Mouse (Mus musculus) forebrain, embryonic 12.5 days (tissue): ENCODE data around the gene Ccnd3. TPM values are rescaled to one million over a fixed set of nuclear protein-coding genes. Genes with fewer than 3 reads are reported as not detected.
A peak's percentile ranks its signal among the peaks of the same experiment; 100 is the strongest.
"Not testable (repeated sequence)": the region's sequence is repeated elsewhere in the genome, so short reads cannot be mapped to it uniquely, and the experiment has no call there.

Experiments used
- ATAC-seq: fragments of 200-750 bp; cut with Nextera tagmentation; 2 replicates; pipeline ENCODE4 v1.8.0; 2017; ENCODE audit warnings: moderate TSS enrichment; ENCODE audit not compliant: low FRiP score
- H3K27ac ChIP-seq: fragments of 300-500 bp; sonication (generic); 2 replicates; pipeline ENCODE4 v1.5.1; 2016; ENCODE audit warnings: mild to moderate bottlenecking
- H3K27me3 ChIP-seq: fragments of 300-500 bp; sonication (generic); 2 replicates; pipeline ENCODE4 v1.6.1; 2016; ENCODE audit warnings: mild to moderate bottlenecking
- H3K36me3 ChIP-seq: fragments of 300-500 bp; sonication (generic); replicated peaks from 2 replicates; pipeline ENCODE4 v1.6.1; 2016; ENCODE audit warnings: mild to moderate bottlenecking
- H3K4me1 ChIP-seq: fragments of 300-500 bp; sonication (generic); 2 replicates; pipeline ENCODE4 v1.6.1; 2016
- H3K4me2 ChIP-seq: fragments of 300-500 bp; sonication (generic); 2 replicates; pipeline ENCODE4 v1.6.1; 2016; ENCODE audit warnings: mild to moderate bottlenecking, moderate library complexity
- H3K4me3 ChIP-seq: fragments of 300-500 bp; sonication (generic); replicated peaks from 2 replicates; pipeline ENCODE4 v1.5.1; 2016; ENCODE audit warnings: mild to moderate bottlenecking
- H3K9ac ChIP-seq: fragments of 300-500 bp; sonication (generic); 2 replicates; pipeline ENCODE4 v1.6.1; 2016; ENCODE audit warnings: mild to moderate bottlenecking
- H3K9me3 ChIP-seq: fragments of 300-500 bp; sonication (generic); 2 replicates; pipeline ENCODE4 v1.6.1; 2016
- WGBS: fragments of 180-500 bp; shearing (Covaris S2); methylation state at CpG from one replicate; pipeline ENCODE4 v1.1.7; 2016; 5-methylcytosine and 5-hydroxymethylcytosine counted together
- polyA plus RNA-seq: library from polyadenylated mRNA; unstranded; fragments of >200 nt; fragmentation: Nextera tagmentation; extraction: Ambion mirVana; gene quantifications from 2 replicates; pipeline ENCODE4 v1.2.1, GENCODE M21; 2016

Gene Ccnd3
- polyA plus RNA-seq, 1 experiment from 2014 or later = 137 TPM

DNA sequence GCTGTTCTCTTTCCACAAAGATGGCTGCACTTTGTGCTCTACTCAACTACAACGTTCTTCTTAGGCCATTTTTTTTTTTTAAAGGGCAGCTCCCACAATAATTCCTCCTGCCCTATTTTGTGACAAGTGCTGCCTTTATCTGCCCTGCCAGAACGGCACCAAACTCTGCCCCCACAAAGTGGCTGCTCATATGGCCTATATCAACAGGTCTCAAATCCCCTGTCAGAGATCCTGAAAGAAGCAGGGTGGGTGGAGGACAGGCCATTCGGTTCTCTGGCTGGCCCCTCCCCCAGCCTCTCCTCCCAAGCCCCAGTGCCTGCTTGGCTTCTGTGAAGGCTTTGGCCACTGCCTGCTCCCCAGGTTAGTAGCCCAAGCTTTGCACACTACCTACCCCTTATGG is 19.9 kb upstream of the Ccnd3 start:
- no peak overlapping the region for H3K27ac ChIP-seq

DNA sequence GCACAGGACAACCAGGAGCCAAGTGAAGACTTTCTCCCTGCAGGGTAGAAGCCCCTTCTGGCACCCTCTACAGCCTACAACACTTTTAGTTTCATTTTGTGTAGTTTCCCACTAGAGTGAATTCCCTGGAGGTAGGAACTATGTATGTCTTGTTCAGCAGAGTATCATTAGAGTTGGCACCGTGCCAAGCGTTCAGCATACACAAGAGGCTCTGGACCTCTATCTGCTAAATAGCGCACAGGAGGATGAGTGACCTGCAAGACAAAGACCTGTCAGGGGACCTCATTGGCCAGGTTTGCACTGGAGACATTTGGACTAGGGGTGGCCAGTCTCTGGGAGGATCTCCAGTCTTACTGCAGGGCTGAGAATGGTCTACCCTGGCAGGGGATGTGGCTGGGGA is 19.1 kb upstream of the Ccnd3 start:
- ATAC-seq = no peak
- 83% methylated on average over 3 of the region's 3 CpGs for WGBS
- H3K9ac ChIP-seq = no peak overlapping the region

More for the DNA sequence above, 19.9 kb upstream of the Ccnd3 start:
- Histone ChIP-seq H3K36me3 (peaks cover 16% of the 10 kb centered on the region), H3K27me3 (no peaks in the 10 kb centered on the region), H3K9ac (no peak overlapping the region), H3K4me1 (peaks cover 10% of the 10 kb centered on the region; the same call in 1 of the 2 replicates), H3K4me2 (no peak overlapping the region), H3K4me3 (no peak overlapping the region), H3K9me3 (no peaks in the 10 kb centered on the region)
- ATAC-seq = no peak
- WGBS = 8% methylated on average over 3 of the region's 3 CpGs

DNA sequence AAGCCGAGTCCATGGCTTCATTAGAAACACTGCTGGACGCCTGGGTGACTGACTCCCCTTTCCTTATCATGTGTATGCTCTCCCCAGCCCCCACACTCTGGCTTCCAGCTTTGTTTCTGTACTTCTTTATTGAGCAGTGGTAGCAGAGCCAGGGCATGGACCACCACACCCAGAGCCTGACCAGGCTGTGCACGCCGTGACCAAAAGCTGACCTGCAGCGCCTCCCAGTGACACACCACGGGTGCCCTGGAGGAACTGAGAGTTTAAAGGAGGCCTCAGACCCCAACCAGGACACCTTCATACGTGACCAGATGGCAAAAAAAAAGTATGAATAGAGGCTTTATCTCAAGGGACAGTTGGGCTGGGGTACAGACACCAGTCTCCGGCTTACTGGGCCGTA is 14.1 kb upstream of the Ccnd3 start:
- H3K4me3 ChIP-seq = no peak overlapping the region
- peaks cover 73% of the 10 kb centered on the region for H3K36me3 ChIP-seq
- no peaks in the 10 kb centered on the region for H3K27me3 ChIP-seq
- ATAC-seq = no peak
- H3K9me3 ChIP-seq = no peaks in the 10 kb centered on the region
- H3K4me1 ChIP-seq = peaks cover 2% of the 10 kb centered on the region; the same call in 1 of the 2 replicates
- 85% methylated on average over 9 of the region's 9 CpGs for WGBS
- no peak overlapping the region for H3K9ac ChIP-seq
- no peak overlapping the region for H3K27ac ChIP-seq
- no peak overlapping the region for H3K4me2 ChIP-seq

More for the DNA sequence above, 19.1 kb upstream of the Ccnd3 start:
- H3K4me2 ChIP-seq = no peak overlapping the region
- H3K27me3 ChIP-seq = no peaks in the 10 kb centered on the region
- H3K27ac ChIP-seq = no peak overlapping the region
- H3K4me3 ChIP-seq = no peak overlapping the region
- H3K36me3 ChIP-seq = peaks cover 24% of the 10 kb centered on the region
- H3K9me3 ChIP-seq = no peaks in the 10 kb centered on the region
- H3K4me1 ChIP-seq = peaks cover 10% of the 10 kb centered on the region; the same call in 1 of the 2 replicates

DNA sequence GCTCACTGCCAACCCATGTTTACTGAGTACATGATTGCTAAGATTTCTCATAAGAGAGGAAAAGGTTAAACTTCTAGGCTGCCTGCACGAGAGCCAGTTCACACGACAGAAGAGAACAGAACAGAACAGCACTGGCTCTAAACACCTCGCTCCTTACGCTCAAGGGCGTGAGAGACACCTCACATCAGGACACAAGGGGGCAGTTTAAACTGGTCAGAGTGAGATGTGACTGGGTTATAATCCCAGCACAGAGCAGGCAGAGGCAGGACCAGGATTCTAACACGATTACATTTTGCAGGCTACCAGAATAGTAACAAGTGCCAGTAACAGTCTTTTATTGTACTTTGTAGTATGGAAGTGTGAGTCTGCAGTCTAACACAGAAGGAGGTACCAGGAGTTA is 12.1 kb upstream of the Ccnd3 start:
- Histone ChIP-seq H3K9ac (no peak overlapping the region), H3K4me1 (no peaks in the 10 kb centered on the region), H3K9me3 (no peaks in the 10 kb centered on the region), H3K27me3 (no peaks in the 10 kb centered on the region), H3K27ac (no peak overlapping the region), H3K36me3 (peaks cover 86% of the 10 kb centered on the region), H3K4me2 (no peak overlapping the region), H3K4me3 (no peak overlapping the region)
- WGBS = 87% methylated on average over 6 of the region's 6 CpGs
- ATAC-seq = no peak

DNA sequence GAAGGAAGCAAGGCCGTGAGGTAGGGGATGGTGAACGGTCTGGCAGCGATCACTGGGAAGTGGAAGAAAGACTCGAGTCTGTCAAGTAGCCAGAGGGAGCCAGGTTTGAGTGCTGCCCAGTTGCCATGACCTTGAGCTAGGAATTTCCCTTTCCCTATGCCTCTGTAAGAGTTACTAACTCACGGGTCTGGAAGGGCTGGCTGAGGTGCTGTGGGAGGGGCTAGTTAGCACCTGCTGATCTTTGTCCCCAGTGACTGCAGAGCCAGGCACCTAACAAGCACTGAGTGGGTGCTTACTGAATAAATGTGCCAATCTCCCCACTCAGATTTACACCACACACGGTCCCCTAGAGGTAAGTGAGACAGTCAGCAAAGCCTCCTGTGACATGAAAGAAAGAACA is 11.2 kb upstream of the Ccnd3 start:
- WGBS = 91% methylated on average over 6 of the region's 6 CpGs
- no peak for ATAC-seq
- H3K9me3 ChIP-seq = no peaks in the 10 kb centered on the region
- no peak overlapping the region for H3K27ac ChIP-seq
- peaks cover 89% of the 10 kb centered on the region for H3K36me3 ChIP-seq
- H3K4me2 ChIP-seq = no peak overlapping the region
- H3K9ac ChIP-seq = no peak overlapping the region
- H3K4me1 ChIP-seq = no peaks in the 10 kb centered on the region
- H3K27me3 ChIP-seq = no peaks in the 10 kb centered on the region
- no peak overlapping the region for H3K4me3 ChIP-seq

DNA sequence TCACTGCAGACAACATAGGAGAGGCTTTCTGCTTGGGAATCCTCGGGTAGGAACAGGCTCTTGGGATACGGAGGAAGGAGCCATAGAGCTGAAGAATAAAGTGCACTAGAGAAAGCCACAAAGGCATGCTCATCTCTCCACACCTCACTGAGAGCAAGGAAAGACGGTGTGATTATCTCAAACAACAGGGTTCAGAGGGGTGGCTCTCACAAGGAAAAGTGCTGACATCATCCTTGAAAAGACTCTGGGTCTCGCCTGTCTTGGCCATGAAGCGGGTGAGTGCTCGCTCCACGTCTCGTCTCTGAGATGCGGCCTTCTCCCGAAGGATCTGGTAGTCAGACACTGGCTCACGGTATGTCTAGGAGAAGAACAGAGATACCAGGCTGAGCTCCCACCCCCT is 10.7 kb upstream of the Ccnd3 start:
- H3K9ac ChIP-seq = no peak overlapping the region
- H3K36me3 ChIP-seq = peaks cover 89% of the 10 kb centered on the region
- H3K27me3 ChIP-seq = no peaks in the 10 kb centered on the region
- no peak for ATAC-seq
- no peak overlapping the region for H3K4me2 ChIP-seq
- no peaks in the 10 kb centered on the region for H3K9me3 ChIP-seq
- no peaks in the 10 kb centered on the region for H3K4me1 ChIP-seq
- WGBS = 90% methylated on average over 11 of the region's 11 CpGs
- H3K27ac ChIP-seq = no peak overlapping the region
- H3K4me3 ChIP-seq = no peak overlapping the region

DNA sequence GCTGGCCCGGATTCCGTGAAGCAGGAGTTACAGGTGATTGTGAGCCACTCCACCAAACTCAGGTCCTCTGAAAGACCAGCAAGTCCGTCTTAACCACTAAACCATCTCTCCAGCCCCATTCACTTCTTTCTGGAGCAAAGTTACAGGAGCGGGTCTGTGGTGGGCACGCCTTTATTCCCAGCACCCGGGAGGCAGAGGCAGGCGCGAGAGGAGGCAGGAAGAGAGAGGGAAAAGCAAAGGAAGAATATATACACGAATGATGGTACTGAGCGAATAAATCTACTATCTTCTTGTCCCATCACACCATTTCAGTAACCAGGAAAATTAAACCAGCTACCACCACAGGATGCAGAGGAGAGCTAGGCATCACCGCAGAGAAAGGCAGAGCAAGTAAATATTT is 3.3 kb upstream of the Ccnd3 start:
- Histone ChIP-seq H3K27ac (peak overlapping the region; percentile 67), H3K27me3 (no peaks in the 10 kb centered on the region), H3K4me3 (peak overlapping the region; percentile 71), H3K4me1 (peaks cover 22% of the 10 kb centered on the region), H3K4me2 (peak overlapping the region; percentile 89), H3K9ac (peak overlapping the region; percentile 68), H3K9me3 (no peaks in the 10 kb centered on the region), H3K36me3 (peaks cover 27% of the 10 kb centered on the region)
- ATAC-seq = no peak
- WGBS = 11% methylated on average over 11 of the region's 11 CpGs

DNA sequence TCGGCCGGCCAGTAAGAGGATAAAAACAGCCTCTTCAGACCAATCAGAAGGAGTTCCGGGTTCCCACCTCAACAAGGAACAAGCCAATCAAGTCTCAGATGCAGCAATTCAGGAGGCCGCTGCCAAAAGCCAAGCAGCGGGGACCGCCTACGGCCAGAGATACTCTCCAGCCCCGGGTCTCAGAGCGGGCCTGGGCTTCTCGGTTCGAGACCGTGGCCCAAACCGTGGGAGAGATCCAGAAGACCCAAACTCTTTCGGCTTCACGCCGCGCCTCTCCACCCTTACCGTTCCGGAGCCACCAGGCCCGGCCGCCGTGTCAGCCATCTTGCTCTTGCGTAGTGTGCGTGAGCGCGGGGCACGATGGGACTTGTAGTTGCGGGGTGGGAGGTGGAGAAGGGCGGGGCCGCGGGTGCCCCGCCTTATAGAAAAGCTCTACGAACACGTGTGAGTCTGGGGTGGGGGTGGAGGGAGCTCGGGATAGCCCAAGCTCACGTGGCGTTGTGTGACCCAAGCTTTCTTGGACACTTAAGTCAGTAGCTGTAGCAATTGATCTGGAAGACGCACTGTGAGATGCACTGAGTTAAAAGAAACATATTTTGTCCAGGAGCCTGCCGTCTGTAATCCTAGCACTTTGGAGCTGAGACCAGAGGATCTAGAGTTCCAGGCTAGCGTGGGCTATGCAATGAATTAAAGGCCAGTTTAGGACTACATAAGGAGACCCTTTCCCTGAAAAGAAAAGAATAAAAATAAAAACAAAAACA is 2.7 kb upstream of the Ccnd3 start, which contains the start of gene Taf8:
Gene Taf8 (minus strand): TSS at position 347 of the 761 bp plus-strand sequence.
- Histone ChIP-seq H3K9ac (peak within 1 kb of the TSS; percentile 68), H3K9me3 (no peaks in the 10 kb centered on the region), H3K27me3 (no peaks in the 10 kb centered on the region), H3K36me3 (peaks cover 22% of the 10 kb centered on the region), H3K4me3 (peak within 1 kb of the TSS; percentile 71), H3K4me1 (peaks cover 22% of the 10 kb centered on the region), H3K4me2 (peak within 1 kb of the TSS; percentile 89), H3K27ac (peak within 1 kb of the TSS; percentile 67)
- WGBS = 2% methylated on average over 40 of the region's 40 CpGs
- peak; percentile 97 for ATAC-seq

DNA sequence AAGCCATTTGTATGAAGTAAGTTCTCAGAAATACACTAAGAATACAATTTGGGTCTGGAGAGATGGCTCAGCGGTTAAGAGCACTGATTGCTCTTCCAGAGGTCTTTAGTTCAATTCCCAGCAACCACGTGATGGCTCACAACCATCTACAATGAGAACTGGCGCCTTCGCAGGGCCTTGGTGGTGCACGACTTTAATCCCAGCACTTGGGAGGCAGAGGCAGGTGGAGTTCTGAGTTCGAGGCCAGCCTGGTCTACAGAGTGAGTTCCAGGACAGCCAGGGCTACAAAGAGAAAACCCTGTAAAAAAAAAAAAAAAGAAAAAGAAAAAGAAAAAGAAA is 2.2 kb upstream of the Ccnd3 start:
- not testable (repeated sequence) for H3K9ac ChIP-seq, H3K9me3 ChIP-seq, ATAC-seq, H3K27ac ChIP-seq, H3K27me3 ChIP-seq, H3K4me2 ChIP-seq, H3K4me3 ChIP-seq
- 81% methylated on average over 6 of the region's 6 CpGs for WGBS
- H3K36me3 ChIP-seq = peaks cover 20% of the 10 kb centered on the region
- H3K4me1 ChIP-seq = peaks cover 22% of the 10 kb centered on the region

DNA sequence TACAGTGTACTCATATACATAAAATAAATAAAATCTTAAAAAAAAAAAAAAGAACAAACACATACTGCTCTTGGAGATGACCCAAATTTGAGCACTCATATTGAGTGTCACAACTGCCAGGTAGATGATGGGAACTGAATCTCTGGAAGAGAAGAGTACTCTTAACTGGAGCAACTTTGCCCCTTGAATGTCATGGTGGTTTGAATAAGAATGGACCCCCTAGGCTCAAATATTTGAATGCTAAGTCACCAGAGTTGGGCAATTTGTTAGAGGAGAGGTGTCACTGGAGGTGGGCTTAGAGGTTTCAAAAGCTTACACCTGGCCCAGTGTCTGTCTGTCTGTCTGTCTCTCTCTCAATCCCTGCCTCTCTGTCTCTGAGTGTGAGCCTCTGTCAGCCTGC is 1.2 kb upstream of the Ccnd3 start:
- H3K27me3 ChIP-seq = no peaks in the 10 kb centered on the region
- no peak overlapping the region for H3K4me3 ChIP-seq
- no peak overlapping the region for H3K27ac ChIP-seq
- peaks cover 28% of the 10 kb centered on the region for H3K4me1 ChIP-seq
- no peak for ATAC-seq
- H3K4me2 ChIP-seq = no peak overlapping the region
- H3K9ac ChIP-seq = no peak overlapping the region
- H3K36me3 ChIP-seq = peaks cover 12% of the 10 kb centered on the region
- H3K9me3 ChIP-seq = no peaks in the 10 kb centered on the region

DNA sequence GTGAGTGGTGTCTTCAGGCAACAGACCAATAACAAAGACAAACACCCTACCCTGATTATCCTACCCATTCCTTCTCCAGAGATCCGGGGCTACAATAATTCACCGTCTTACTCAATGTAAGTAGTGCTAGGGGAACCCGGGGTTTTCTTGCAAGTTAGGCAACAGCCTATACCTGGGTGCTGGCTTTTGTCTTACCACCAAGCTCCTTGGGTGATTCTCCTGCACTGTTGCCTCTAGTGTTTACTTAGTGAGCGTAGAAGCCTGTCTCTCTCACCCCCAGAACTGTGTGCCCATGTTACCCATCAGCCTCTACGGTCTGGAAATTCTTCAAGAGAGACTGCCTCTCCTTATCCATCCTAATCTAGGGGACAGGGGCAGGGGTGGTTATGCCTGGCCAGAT is 623 bp upstream of the Ccnd3 start:
- Histone ChIP-seq H3K27me3 (no peaks in the 10 kb centered on the region), H3K4me1 (peaks cover 28% of the 10 kb centered on the region), H3K4me2 (peak overlapping the region; percentile 62), H3K9ac (no peak overlapping the region), H3K4me3 (no peak overlapping the region), H3K27ac (no peak overlapping the region), H3K36me3 (peaks cover 7% of the 10 kb centered on the region), H3K9me3 (no peaks in the 10 kb centered on the region)
- 78% methylated on average over 5 of the region's 5 CpGs for WGBS
- no peak for ATAC-seq

DNA sequence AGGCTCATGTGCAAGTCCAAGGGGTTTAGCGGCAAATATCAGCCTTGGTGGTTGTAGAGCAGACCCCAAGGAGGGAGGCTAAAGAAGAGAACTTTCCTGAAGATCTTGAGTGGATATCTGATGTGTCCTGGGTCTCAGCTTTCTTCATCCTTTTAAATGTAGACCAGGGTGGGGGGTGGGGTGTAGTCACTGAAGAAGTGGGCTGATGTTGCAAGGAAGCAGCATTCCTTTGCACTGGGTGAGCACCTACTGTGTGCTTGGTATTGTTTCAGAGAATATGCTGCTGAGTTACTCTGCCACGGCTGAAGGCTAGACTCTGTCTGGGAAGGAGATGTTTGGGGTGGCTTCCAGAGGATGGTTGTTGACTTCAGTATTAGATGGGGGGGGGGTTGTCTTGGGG is 715 bp downstream of the Ccnd3 start:
- no peak overlapping the region for H3K27ac ChIP-seq
- H3K9ac ChIP-seq = no peak overlapping the region
- no peak for ATAC-seq
- no peak overlapping the region for H3K4me2 ChIP-seq
- H3K4me3 ChIP-seq = no peak overlapping the region
- H3K36me3 ChIP-seq = no peaks in the 10 kb centered on the region
- peaks cover 28% of the 10 kb centered on the region for H3K4me1 ChIP-seq
- H3K9me3 ChIP-seq = no peaks in the 10 kb centered on the region
- 67% methylated on average over 2 of the region's 2 CpGs for WGBS
- H3K27me3 ChIP-seq = no peaks in the 10 kb centered on the region

DNA sequence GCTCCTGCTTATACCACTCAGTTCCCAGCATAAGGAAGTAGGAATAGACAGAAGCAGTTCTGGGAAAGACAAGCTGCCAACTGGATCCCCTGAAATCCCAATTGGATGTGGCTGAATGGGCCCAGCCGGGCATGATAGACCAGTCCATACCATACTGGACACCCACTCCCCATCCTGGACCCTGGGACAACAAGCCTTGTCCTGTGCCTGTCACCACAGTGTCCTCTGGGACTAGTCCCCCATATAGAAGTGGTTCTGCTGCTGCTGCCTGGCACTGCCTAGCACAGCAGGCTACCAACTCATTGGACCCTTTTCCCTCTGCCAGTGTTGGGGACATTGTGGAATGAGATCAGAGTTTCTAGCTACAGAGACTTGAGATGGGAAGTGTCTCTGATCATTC is 1.2 kb downstream of the Ccnd3 start:
- H3K4me1 ChIP-seq = peaks cover 26% of the 10 kb centered on the region
- no peak overlapping the region for H3K4me3 ChIP-seq
- ATAC-seq = no peak
- no peaks in the 10 kb centered on the region for H3K9me3 ChIP-seq
- no peaks in the 10 kb centered on the region for H3K27me3 ChIP-seq
- H3K9ac ChIP-seq = no peak overlapping the region
- H3K4me2 ChIP-seq = no peak overlapping the region
- H3K27ac ChIP-seq = no peak overlapping the region
- WGBS = 78% methylated on average over 1 of the region's 1 CpGs
- H3K36me3 ChIP-seq = no peaks in the 10 kb centered on the region
